Mouse (Mus musculus): Measurements from ENCODE around the gene Krt42.
A peak's percentile ranks its signal among the peaks of the same experiment; 100 is the strongest.

- peak; percentile 71 for TF ChIP-seq MAX (IDR thresholded peaks at IDR 0.05)
- no peak for TF ChIP-seq MYOD1 (IDR thresholded peaks at IDR 0.05; ENCODE audit: control insufficient read depth, insufficient read length, low read depth)
- no peak for TF ChIP-seq CTCF (IDR thresholded peaks at IDR 0.05; ENCODE audit: control insufficient read depth, insufficient read depth, insufficient read length)
- TF ChIP-seq USF1 (IDR thresholded peaks at IDR 0.05; ENCODE audit: low read depth), result no peak
These were observed 20.6 kb upstream of the Krt42 start for GRCm38 (mm10) chr11:100290235-100290634.

All from C2C12 (cell line).